Mouse (Mus musculus) spleen, adult 2 months (tissue): ENCODE measurements at regions not wholly inside any gene's neighbourhood (a gene's known extent, or its start where the extent isn't known, plus 50 kb on each side); places are given as distances from the start of the nearest gene placed in this dataset.

ENCODE experiments used
- CTCF ChIP-seq: fragments of 200-500 bp; IDR thresholded peaks from 2 replicates; pipeline ENCODE4 v1.5.1; 2011; ENCODE audit warnings: mild to moderate bottlenecking, inconsistent platforms; ENCODE audit not compliant: insufficient read depth, insufficient read length, insufficient replicate concordance; ENCODE audit errors: extremely low read depth
- POLR2A ChIP-seq: fragments of 200-500 bp; IDR thresholded peaks from 2 replicates; pipeline ENCODE4 v1.6.1; 2011; ENCODE audit warnings: low read depth, low read length, inconsistent platforms

GRCm38 (mm10) chr8:24220222-24220621 is 505.4 kb downstream of the Adam3 start:
- TF ChIP-seq POLR2A (no peak), CTCF (no peak)
